Mouse (Mus musculus) hematopoietic stem cell, adult 5-6 weeks (primary cell): ENCODE measurements around the gene Endou. TPM values are rescaled to one million over a fixed set of nuclear protein-coding genes. Genes with fewer than 3 reads are reported as not detected.

Experiments
- ATAC-seq, 2 experiments: fragments of 125-278 bp in 1 of 2; replicated peaks in 1 of 2; 2 replicates each; pipeline ENCODE4 v1.8.0; 2016 to 2017; ENCODE audit warnings: inconsistent platforms in 2 of 2, mild to moderate bottlenecking in 2 of 2, moderate number of reproducible peaks in 2 of 2, low read depth in 1 of 2, moderate TSS enrichment in 1 of 2; ENCODE audit not compliant: low FRiP score in 2 of 2, poor library complexity in 2 of 2, severe bottlenecking in 2 of 2, insufficient read depth in 1 of 2, low TSS enrichment in 1 of 2
- total RNA-seq: library from RNA; stranded (forward); fragments of 172-1452, 232-1000 nt; gene quantifications from 2 replicates; pipeline ENCODE4 v1.2.3, GENCODE M21; 2017

Gene Endou
- total RNA-seq, 1 experiment from 2014 or later: 3.4 TPM

DNA sequence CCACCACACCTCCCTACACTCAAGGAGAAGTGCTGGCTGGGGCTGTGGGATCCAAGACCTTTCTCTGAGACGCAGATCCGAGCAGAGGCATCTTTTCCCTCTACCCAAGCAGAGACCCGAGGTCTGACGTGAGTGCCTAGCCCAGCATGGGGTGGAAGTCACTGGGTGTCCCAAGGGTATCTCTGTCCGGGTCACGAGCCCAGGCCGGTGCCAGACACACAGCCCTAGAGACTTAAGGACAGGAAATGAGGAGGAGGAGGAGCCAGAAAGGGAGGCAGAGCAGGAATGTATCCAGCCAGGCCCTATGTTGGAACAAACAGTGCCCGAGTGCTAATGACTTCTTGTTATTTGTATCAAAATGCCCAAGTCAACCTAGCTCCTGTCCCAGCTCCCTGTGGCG is 31.6 kb upstream of the Endou start:
- ATAC-seq: no peak

GRCm38 (mm10) chr15:97761438-97761837 is 30.3 kb upstream of the Endou start:
- ATAC-seq: no peak

DNA sequence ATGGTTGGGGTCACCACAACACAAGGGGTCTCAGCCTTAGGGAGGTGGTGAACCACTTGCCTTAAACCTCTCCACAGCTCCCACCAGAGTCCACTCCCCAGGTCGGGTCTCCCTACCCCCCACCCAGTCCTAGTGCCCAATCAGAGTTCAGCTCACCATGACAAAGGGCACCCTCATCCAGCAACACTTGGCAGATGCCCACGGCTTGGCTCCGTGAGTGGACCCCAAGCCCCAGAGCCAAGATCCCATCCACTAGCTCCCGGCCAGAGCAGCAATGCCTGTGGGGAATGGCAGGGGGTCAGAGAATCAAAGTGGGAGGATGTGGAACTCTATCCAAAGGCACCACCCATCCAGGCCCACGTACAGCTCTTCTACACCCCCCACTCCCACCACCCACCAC is 29.8 kb upstream of the Endou start:
- ATAC-seq: no peak

- ATAC-seq: no peak
Measured at GRCm38 (mm10) chr15:97760006-97760405, 28.9 kb upstream of the Endou start.

DNA sequence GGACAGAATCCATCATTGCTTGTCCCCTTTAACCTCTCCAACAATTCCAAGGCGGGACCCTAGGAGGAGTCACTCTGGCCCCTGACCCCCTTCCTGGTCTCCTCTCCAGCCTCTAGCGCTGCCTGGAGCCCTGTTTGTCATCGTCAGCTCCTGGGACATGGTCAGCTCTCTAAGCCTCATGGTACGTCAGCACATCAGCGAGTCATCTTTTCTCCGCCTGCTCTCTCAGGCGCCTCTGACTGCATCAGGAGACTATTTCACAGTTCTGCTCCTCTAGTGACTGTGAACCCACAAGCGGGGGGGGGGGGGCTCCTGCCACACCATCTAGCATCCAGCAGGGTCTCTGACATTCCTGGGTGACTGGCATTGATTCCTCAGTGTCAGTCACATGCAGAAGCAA is 24.2 kb upstream of the Endou start:
- no peak for ATAC-seq

DNA sequence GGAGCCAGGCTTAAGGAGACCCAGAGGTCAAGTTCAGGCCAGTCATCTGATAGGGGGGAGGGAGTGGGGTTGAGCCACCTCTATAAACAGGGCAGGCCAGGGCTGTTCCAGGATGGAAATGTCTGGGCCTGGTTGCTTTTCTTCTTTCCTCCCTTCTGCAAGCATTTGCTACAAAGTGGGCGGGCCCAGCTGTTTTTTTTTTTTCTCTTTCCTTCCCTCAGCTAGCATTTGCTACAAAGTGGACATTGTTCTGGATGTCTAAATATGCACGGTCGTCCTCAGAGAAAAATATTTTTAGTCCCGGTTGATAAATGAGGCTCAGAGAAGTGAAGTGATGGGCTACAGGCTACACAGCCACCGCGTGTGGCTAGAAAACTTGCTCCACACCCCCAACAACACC is 23.3 kb upstream of the Endou start:
- ATAC-seq: no peak

- ATAC-seq: no peak
Measured at GRCm38 (mm10) chr15:97752491-97752890, 21.4 kb upstream of the Endou start.

GRCm38 (mm10) chr15:97751676-97752075 is 20.5 kb upstream of the Endou start:
- no peak for ATAC-seq

DNA sequence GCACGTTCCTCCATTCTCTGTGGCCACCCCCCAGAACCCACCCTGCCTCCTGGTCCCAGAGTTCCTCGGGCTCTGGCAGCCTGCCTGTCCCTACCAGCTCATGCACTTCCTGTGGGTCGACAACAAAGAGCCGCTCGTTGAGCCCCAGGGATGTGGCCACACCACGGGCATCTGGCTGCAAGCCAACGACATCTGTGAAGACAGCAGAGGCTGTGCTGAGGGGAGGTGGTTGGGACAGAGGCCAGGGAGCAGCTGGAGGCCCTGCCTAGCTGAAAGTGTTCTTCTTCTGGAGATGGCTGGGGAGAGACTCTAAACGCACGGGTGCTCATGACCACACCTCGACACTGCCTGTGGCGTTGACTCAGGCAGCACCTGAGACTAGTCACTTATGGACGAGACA is 19.6 kb upstream of the Endou start:
- ATAC-seq: peak; percentile 84 to 87

DNA sequence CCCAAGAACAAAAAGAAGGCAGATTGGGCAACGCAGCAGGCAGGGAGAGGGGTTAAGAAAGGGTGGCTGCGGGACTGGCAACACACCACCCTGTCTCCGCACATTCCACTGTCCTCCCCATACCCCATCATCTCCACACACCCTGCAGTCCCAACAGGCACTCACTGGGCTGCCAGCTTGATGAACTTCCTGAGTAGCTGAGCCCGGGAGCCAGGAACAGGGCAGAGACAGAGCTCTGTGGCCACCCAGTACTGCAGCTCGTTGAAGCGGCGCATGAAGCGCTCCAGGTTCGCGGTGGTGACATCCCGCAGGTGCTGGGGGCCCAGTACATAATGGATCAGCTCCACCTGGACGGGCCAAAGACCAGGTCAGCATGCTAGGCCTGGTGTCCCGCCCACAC is 18.7 kb upstream of the Endou start:
- no peak for ATAC-seq

- no peak for ATAC-seq
Measured at GRCm38 (mm10) chr15:97749397-97749796, 18.3 kb upstream of the Endou start.

DNA sequence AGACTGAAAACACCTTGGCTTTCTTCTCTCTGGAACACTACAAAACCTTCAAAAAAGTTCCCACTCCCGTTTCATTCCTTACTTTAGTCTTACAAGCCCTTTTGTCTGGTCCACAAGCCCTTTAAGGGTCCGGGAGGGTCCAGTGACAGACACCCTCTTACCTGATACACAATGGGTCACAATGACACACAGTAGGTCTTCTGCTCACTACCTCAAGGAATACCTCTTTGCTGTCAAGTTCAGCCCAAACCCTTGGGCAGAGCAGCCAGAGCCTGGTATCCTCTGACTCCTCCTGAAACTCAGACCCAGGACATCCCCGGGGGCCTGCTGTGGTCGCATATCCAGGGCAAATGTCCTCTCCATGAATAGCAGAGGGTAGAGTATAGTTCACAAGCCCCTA is 17.8 kb upstream of the Endou start:
- no peak for ATAC-seq

GRCm38 (mm10) chr15:97748309-97748708 is 17.2 kb upstream of the Endou start:
- no peak for ATAC-seq

DNA sequence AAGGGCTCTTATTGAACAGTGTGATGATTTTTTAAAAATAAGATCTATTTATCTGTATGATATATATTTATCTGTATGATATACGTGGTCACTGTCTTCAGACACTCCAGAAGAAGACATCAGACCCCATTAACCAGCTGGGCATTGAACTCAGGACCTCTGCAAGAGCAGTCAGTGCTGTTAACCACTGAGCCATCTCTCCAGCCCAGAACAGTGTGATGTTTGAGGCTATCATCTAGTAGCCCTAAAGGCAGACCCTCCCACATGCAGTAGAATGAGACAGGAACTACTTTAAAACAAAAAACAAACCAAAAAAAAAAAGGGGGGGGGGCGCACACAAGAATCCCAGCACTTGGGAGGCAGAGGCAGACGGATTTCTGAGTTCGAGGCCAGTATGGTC is 16.3 kb upstream of the Endou start:
- no peak for ATAC-seq

- no peak for ATAC-seq
Measured at GRCm38 (mm10) chr15:97746748-97747147, 15.6 kb upstream of the Endou start.

GRCm38 (mm10) chr15:97746278-97746677 is 15.1 kb upstream of the Endou start:
- no peak for ATAC-seq

DNA sequence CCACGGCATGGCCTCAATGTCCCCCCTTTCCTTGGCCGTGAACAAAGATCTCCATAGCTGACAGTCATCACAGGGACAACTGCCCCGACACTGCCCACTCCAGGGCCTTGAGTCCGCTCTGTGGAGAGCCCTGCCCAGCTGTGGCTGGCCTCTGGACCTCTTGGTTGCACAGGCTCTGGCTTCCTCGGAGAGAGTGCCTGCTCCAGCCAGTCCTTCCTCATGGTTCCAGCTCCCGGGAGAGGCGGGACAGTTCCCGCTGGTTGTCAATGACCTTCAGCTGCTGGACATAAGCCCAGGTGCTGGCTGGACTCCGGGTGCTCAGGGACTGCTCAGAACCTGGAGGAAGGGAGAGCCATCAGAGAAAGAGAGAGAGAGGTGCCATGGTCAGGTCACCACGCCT is 14.2 kb upstream of the Endou start:
- ATAC-seq: no peak

GRCm38 (mm10) chr15:97744930-97745329 is 13.8 kb upstream of the Endou start:
- ATAC-seq: peak; percentile 49 to 55; a peak in 3 of 4 replicates

DNA sequence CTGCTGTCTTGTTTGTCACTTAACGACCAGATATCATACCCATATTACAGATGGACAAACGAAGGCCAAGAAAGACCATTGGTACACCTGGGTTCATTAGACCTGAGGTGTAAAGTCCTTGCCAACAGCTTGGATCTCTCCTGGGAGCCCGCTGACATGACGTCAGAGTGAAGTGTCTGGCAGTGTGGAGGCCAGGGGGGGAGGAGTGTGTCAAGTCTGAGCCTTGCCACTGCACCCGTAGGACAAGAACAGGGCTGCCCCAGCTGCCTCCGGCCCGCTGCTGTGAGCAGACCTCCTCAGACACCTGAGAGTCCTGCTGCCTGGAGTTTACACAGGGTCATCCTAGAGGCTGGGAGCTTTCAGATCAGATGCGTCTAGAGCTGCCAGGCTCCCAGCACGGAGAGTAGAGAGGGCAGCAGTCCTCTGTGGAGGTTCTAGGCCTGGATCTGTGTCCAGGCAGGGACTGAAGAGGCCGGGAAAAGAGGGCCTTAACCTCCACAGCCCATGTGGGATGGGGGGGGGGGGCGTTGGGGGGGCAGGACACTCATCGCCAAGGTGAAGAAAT is 12.9 kb upstream of the Endou start:
- no peak for ATAC-seq

DNA sequence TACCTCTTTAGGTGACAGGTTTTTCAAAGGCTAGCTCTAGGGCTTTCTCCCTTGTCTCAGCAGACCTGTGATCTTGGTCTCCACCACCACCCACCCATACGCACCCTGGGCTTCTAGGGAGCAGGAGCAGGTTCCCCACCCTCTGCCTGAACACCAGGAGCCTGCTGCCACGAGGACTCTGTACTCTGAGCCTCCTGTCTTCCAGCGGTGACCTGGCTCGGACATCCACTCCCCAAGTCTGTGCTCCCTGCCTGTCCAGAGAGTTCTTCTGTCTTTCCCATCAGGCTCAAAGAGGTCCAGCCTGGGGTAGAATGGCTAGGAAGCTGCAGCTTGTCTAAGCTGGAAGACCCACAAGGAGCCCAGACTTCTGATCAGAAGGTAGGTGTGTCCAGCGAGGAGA is 12.1 kb upstream of the Endou start:
- no peak for ATAC-seq
